Mouse (Mus musculus): Measurements from ENCODE around the gene Tmem129. TPM values are rescaled to one million over a fixed set of nuclear protein-coding genes. Genes with fewer than 3 reads are reported as not detected.

Tmem129 gene
- total and polyA plus RNA-seq, 3 experiments: 40.2 to 51.3 TPM; not detected in 1

- no peak overlapping the region for H3K4me3 ChIP-seq (ENCODE audit: control insufficient read depth in 1 of 2, insufficient read depth in 1 of 2, low read depth in 2 of 2, low read length in 2 of 2)
- H3K27ac ChIP-seq (ENCODE audit: control insufficient read depth, low read depth, low read length): no peak overlapping the region
- DNase-seq (ENCODE audit: low read depth, low spot score): no peak
- H3K4me1 ChIP-seq (ENCODE audit: control insufficient read depth in 1 of 2, insufficient read depth in 2 of 2, low read length in 2 of 2): no peaks in the 10 kb centered on the region
- no peak overlapping the region for H3K9ac ChIP-seq (ENCODE audit: control insufficient read depth, low read depth, low read length, poor library complexity, severe bottlenecking)
- H3K79me2 ChIP-seq (ENCODE audit: control insufficient read depth, insufficient read depth, low read length, poor library complexity): no peaks in the 10 kb centered on the region
- no peaks in the 10 kb centered on the region for H3K27me3 ChIP-seq (ENCODE audit: control insufficient read depth in 1 of 2, insufficient read depth in 2 of 2, low read length in 2 of 2)
- peaks cover 0 to 7% of the 10 kb centered on the region in 2 experiments; a peak in 2 of 4 replicates for H3K36me3 ChIP-seq (ENCODE audit: control insufficient read depth in 1 of 2, insufficient read depth in 2 of 2, low read length in 2 of 2)
- no peaks in the 10 kb centered on the region for H3K9me3 ChIP-seq (replicated peaks; ENCODE audit: insufficient read depth, low read length)
- no peak for TF ChIP-seq MAZ (IDR thresholded peaks at IDR 0.05; ENCODE audit: low read depth, low read length)
- no peak for TF ChIP-seq ZC3H11A (IDR thresholded peaks at IDR 0.05; ENCODE audit: low read depth, low read length)
- no peak for TF ChIP-seq CHD2 (IDR thresholded peaks at IDR 0.05; ENCODE audit: low read length)
- TF ChIP-seq JUND (IDR thresholded peaks at IDR 0.05; ENCODE audit: low read depth, low read length): no peak
- TF ChIP-seq E2F4 (IDR thresholded peaks at IDR 0.05; ENCODE audit: borderline replicate concordance, low read depth, low read length): no peak
- no peak for TF ChIP-seq MXI1 (IDR thresholded peaks at IDR 0.05; ENCODE audit: low read depth, low read length)
- TF ChIP-seq POLR2AphosphoS2 (IDR thresholded peaks at IDR 0.05; ENCODE audit: low read length): no peak
- no peak for TF ChIP-seq UBTF (IDR thresholded peaks at IDR 0.05; ENCODE audit: borderline replicate concordance, insufficient read depth, low read depth, low read length)
- TF ChIP-seq ZMIZ1 (IDR thresholded peaks at IDR 0.05; ENCODE audit: low read depth, low read length): no peak
- no peak for TF ChIP-seq RCOR1 (IDR thresholded peaks at IDR 0.05; ENCODE audit: low read depth, low read length)
- TF ChIP-seq BHLHE40 (IDR thresholded peaks at IDR 0.05; ENCODE audit: borderline replicate concordance, low read depth, low read length): no peak
- no peak for TF ChIP-seq HCFC1 (IDR thresholded peaks at IDR 0.05; ENCODE audit: low read depth, low read length)
- no peak for TF ChIP-seq CTCF (IDR thresholded peaks at IDR 0.05 in 2 of 3, conservative IDR thresholded peaks at IDR 0.05 in 1 of 3; ENCODE audit: control insufficient read depth in 1 of 3, insufficient read depth in 1 of 3, low read depth in 2 of 3, low read length in 3 of 3, poor library complexity in 1 of 3, severe bottlenecking in 1 of 3)
- no peak for TF ChIP-seq TBP (IDR thresholded peaks at IDR 0.05; ENCODE audit: low read depth, low read length)
- no peak for TF ChIP-seq GABPA (IDR thresholded peaks at IDR 0.05; ENCODE audit: low read depth, low read length)
- no peak for TF ChIP-seq NELFE (IDR thresholded peaks at IDR 0.05; ENCODE audit: low read depth, low read length)
- TF ChIP-seq RAD21 (IDR thresholded peaks at IDR 0.05; ENCODE audit: low read depth, low read length): no peak
- no peak for TF ChIP-seq SMC3 (IDR thresholded peaks at IDR 0.05; ENCODE audit: low read depth, low read length)
- TF ChIP-seq USF1 (IDR thresholded peaks at IDR 0.05; ENCODE audit: low read depth, low read length): no peak
Observed at GRCm38 (mm10) chr5:33609226-33609625, 49.0 kb downstream of the Tmem129 start.

GRCm38 (mm10) chr5:33607434-33607833 is 50.8 kb downstream of the Tmem129 start:
- Histone ChIP-seq H3K79me2 (ENCODE audit: control insufficient read depth, insufficient read depth, low read length, poor library complexity) (no peaks in the 10 kb centered on the region), H3K27ac (ENCODE audit: control insufficient read depth, low read depth, low read length) (no peak overlapping the region), H3K9me3 (replicated peaks; ENCODE audit: insufficient read depth, low read length) (no peaks in the 10 kb centered on the region), H3K27me3 (ENCODE audit: control insufficient read depth in 1 of 2, insufficient read depth in 2 of 2, low read length in 2 of 2) (no peaks in the 10 kb centered on the region), H3K9ac (ENCODE audit: control insufficient read depth, low read depth, low read length, poor library complexity, severe bottlenecking) (no peak overlapping the region), H3K36me3 (ENCODE audit: control insufficient read depth in 1 of 2, insufficient read depth in 2 of 2, low read length in 2 of 2) (peaks cover 0 to 2% of the 10 kb centered on the region in 2 experiments; a peak in 2 of 4 replicates), H3K4me3 (ENCODE audit: control insufficient read depth in 1 of 2, insufficient read depth in 1 of 2, low read depth in 2 of 2, low read length in 2 of 2) (no peak overlapping the region), H3K4me1 (ENCODE audit: control insufficient read depth in 1 of 2, insufficient read depth in 2 of 2, low read length in 2 of 2) (no peaks in the 10 kb centered on the region)
- no peak for DNase-seq (ENCODE audit: low read depth, low spot score)
- TF ChIP-seq USF1 (IDR thresholded peaks at IDR 0.05; ENCODE audit: low read depth, low read length) (no peak), TAL1 (IDR thresholded peaks at IDR 0.05; ENCODE audit: low read length) (no peak), JUND (IDR thresholded peaks at IDR 0.05; ENCODE audit: low read depth, low read length) (no peak), GABPA (IDR thresholded peaks at IDR 0.05; ENCODE audit: low read depth, low read length) (no peak), MXI1 (IDR thresholded peaks at IDR 0.05; ENCODE audit: low read depth, low read length) (no peak), CHD2 (IDR thresholded peaks at IDR 0.05; ENCODE audit: low read length) (no peak)

All from MEL (cell line).